Mouse (Mus musculus): Measurements from ENCODE around the gene Dnah3. TPM values are rescaled to one million over a fixed set of nuclear protein-coding genes. Genes with fewer than 3 reads are reported as not detected.

Gene Dnah3
- polyA plus RNA-seq, 1 experiment from 2014 or later: not detected

GRCm38 (mm10) chr7:119881229-119881628, 213.9 kb downstream of the Dnah3 start:
- no peaks in the 10 kb centered on the region for H3K27me3 ChIP-seq (ENCODE audit: control insufficient read depth, insufficient read depth, low read depth, low read length)
- no peak for ATAC-seq (ENCODE audit: low read depth)
- no peaks in the 10 kb centered on the region for H3K9me3 ChIP-seq (replicated peaks; ENCODE audit: control insufficient read depth, low read length)
- WGBS (ENCODE audit: insufficient replicate concordance): 82% methylated on average over 2 of the region's 2 CpGs
- H3K4me3 ChIP-seq (ENCODE audit: low read depth, low read length): no peak overlapping the region
- H3K36me3 ChIP-seq (ENCODE audit: control insufficient read depth, insufficient read depth): no peaks in the 10 kb centered on the region
- H3K4me2 ChIP-seq (ENCODE audit: low read depth, low read length): no peak overlapping the region
- peaks cover 3% of the 10 kb centered on the region; the same call in 1 of the 2 replicates for H3K4me1 ChIP-seq (ENCODE audit: control insufficient read depth, low read depth, low read length)
- no peak overlapping the region for H3K9ac ChIP-seq (ENCODE audit: low read depth, low read length)
- no peak overlapping the region for H3K27ac ChIP-seq (ENCODE audit: low read length)

- H3K4me1 ChIP-seq (ENCODE audit: control insufficient read depth, low read depth, low read length): peaks cover 3% of the 10 kb centered on the region; the same call in 1 of the 2 replicates
- H3K36me3 ChIP-seq (ENCODE audit: control insufficient read depth, insufficient read depth): no peaks in the 10 kb centered on the region
- no peak for ATAC-seq (ENCODE audit: low read depth)
- no peak overlapping the region for H3K4me3 ChIP-seq (ENCODE audit: low read depth, low read length)
- WGBS (ENCODE audit: insufficient replicate concordance): 61% methylated on average over 5 of the region's 5 CpGs
- H3K9ac ChIP-seq (ENCODE audit: low read depth, low read length): no peak overlapping the region
- no peak overlapping the region for H3K4me2 ChIP-seq (ENCODE audit: low read depth, low read length)
- H3K9me3 ChIP-seq (replicated peaks; ENCODE audit: control insufficient read depth, low read length): no peaks in the 10 kb centered on the region
- no peak overlapping the region for H3K27ac ChIP-seq (ENCODE audit: low read length)
- H3K27me3 ChIP-seq (ENCODE audit: control insufficient read depth, insufficient read depth, low read depth, low read length): no peaks in the 10 kb centered on the region
Observed at GRCm38 (mm10) chr7:119880345-119880744, 214.7 kb downstream of the Dnah3 start.

GRCm38 (mm10) chr7:119879171-119879570, 215.9 kb downstream of the Dnah3 start:
- 63% methylated on average over 4 of the region's 4 CpGs for WGBS (ENCODE audit: insufficient replicate concordance)
- Histone ChIP-seq H3K4me1 (ENCODE audit: control insufficient read depth, low read depth, low read length) (peaks cover 3% of the 10 kb centered on the region; the same call in 1 of the 2 replicates), H3K27ac (ENCODE audit: low read length) (no peak overlapping the region), H3K36me3 (ENCODE audit: control insufficient read depth, insufficient read depth) (no peaks in the 10 kb centered on the region), H3K9me3 (replicated peaks; ENCODE audit: control insufficient read depth, low read length) (no peaks in the 10 kb centered on the region), H3K4me2 (ENCODE audit: low read depth, low read length) (no peak overlapping the region), H3K27me3 (ENCODE audit: control insufficient read depth, insufficient read depth, low read depth, low read length) (no peaks in the 10 kb centered on the region), H3K4me3 (ENCODE audit: low read depth, low read length) (no peak overlapping the region), H3K9ac (ENCODE audit: low read depth, low read length) (no peak overlapping the region)
- peak; percentile 45; the same call in 1 of the 2 replicates for ATAC-seq (ENCODE audit: low read depth)

- WGBS (ENCODE audit: insufficient replicate concordance): 58% methylated on average over 3 of the region's 3 CpGs
- Histone ChIP-seq H3K9ac (ENCODE audit: low read depth, low read length) (no peak overlapping the region), H3K9me3 (replicated peaks; ENCODE audit: control insufficient read depth, low read length) (no peaks in the 10 kb centered on the region), H3K27me3 (ENCODE audit: control insufficient read depth, insufficient read depth, low read depth, low read length) (no peaks in the 10 kb centered on the region), H3K4me1 (ENCODE audit: control insufficient read depth, low read depth, low read length) (peaks cover 3% of the 10 kb centered on the region; the same call in 1 of the 2 replicates), H3K4me3 (ENCODE audit: low read depth, low read length) (no peak overlapping the region), H3K4me2 (ENCODE audit: low read depth, low read length) (no peak overlapping the region), H3K27ac (ENCODE audit: low read length) (no peak overlapping the region), H3K36me3 (ENCODE audit: control insufficient read depth, insufficient read depth) (no peaks in the 10 kb centered on the region)
- ATAC-seq (ENCODE audit: low read depth): no peak
Observed at GRCm38 (mm10) chr7:119875776-119876440, 219.2 kb downstream of the Dnah3 start.

GRCm38 (mm10) chr7:119873050-119873449, 222.0 kb downstream of the Dnah3 start:
- no peak for ATAC-seq (ENCODE audit: low read depth)
- H3K36me3 ChIP-seq (ENCODE audit: control insufficient read depth, insufficient read depth): no peaks in the 10 kb centered on the region
- no peak overlapping the region for H3K4me2 ChIP-seq (ENCODE audit: low read depth, low read length)
- H3K9me3 ChIP-seq (replicated peaks; ENCODE audit: control insufficient read depth, low read length): no peaks in the 10 kb centered on the region
- H3K4me3 ChIP-seq (ENCODE audit: low read depth, low read length): no peak overlapping the region
- WGBS (ENCODE audit: insufficient replicate concordance): 54% methylated on average over 2 of the region's 2 CpGs
- H3K27ac ChIP-seq (ENCODE audit: low read length): no peak overlapping the region
- no peak overlapping the region for H3K9ac ChIP-seq (ENCODE audit: low read depth, low read length)
- no peaks in the 10 kb centered on the region for H3K27me3 ChIP-seq (ENCODE audit: control insufficient read depth, insufficient read depth, low read depth, low read length)
- no peaks in the 10 kb centered on the region for H3K4me1 ChIP-seq (ENCODE audit: control insufficient read depth, low read depth, low read length)

Other genes starting within 250 kb of the Dnah3 start
- gene Lyrm1, start 199.4 kb downstream of the Dnah3 start, polyA plus RNA-seq (2015; fragmentation: Nextera tagmentation; extraction: Ambion mirVana): 2.7 and 2.8 TPM in 2 replicates
- gene Dcun1d3, start 199.0 kb downstream of the Dnah3 start, polyA plus RNA-seq (2015; fragmentation: Nextera tagmentation; extraction: Ambion mirVana): 1.9 TPM in 2 replicates
- gene Tmem159, start 7.1 kb upstream of the Dnah3 start, polyA plus RNA-seq (2015; fragmentation: Nextera tagmentation; extraction: Ambion mirVana): 2.2 and 3.0 TPM in 2 replicates
- gene Zp2, start 50.0 kb upstream of the Dnah3 start, polyA plus RNA-seq (2015; fragmentation: Nextera tagmentation; extraction: Ambion mirVana): not detected in 2 replicates
- 2.2 and 2.3 TPM in 2 replicates for gene Anks4b, start 78.6 kb upstream of the Dnah3 start, polyA plus RNA-seq (2015; fragmentation: Nextera tagmentation; extraction: Ambion mirVana)
- 0.48 and 0.55 TPM in 2 replicates for gene Crym, start 106.8 kb upstream of the Dnah3 start, polyA plus RNA-seq (2015; fragmentation: Nextera tagmentation; extraction: Ambion mirVana)
- 0.02 and 0.04 TPM in 2 replicates for gene Abca14, start 108.7 kb upstream of the Dnah3 start, polyA plus RNA-seq (2015; fragmentation: Nextera tagmentation; extraction: Ambion mirVana)
- not detected in 2 replicates for gene Abca15, start 233.4 kb upstream of the Dnah3 start, polyA plus RNA-seq (2015; fragmentation: Nextera tagmentation; extraction: Ambion mirVana)

All from liver, embryonic 16.5 days (tissue).